Mouse (Mus musculus) spleen, postnatal 10 days (tissue): Measurements from ENCODE around the gene Ddx54.

ENCODE experiments used
- DNase-seq, 2 experiments: peaks; one replicate each; pipeline ENCODE4 v3.0.0; 2021 to 2022; ENCODE audit warnings: low spot score in 2 of 2

The Ddx54 gene

DNA sequence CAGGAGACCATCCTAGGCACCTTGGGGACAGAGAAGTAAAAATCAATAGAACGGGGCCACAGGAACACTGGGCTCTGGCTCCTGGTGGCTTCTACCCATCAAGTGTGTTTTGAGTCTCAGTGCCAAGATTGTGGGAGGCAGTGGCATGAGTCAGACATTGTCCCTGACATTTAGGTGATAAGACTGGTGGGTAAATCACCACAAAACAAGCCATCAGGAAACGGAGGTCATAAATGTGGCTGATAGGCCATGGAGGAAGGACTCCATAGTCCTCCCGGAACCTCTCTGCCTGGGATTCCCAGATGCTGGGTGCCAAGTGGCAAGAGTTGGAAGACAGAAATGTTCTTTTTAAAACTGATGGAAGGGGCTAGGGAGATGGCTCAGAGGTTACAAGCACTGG, 31.7 kb downstream of the Ddx54 start:
- DNase-seq = no peak

DNA sequence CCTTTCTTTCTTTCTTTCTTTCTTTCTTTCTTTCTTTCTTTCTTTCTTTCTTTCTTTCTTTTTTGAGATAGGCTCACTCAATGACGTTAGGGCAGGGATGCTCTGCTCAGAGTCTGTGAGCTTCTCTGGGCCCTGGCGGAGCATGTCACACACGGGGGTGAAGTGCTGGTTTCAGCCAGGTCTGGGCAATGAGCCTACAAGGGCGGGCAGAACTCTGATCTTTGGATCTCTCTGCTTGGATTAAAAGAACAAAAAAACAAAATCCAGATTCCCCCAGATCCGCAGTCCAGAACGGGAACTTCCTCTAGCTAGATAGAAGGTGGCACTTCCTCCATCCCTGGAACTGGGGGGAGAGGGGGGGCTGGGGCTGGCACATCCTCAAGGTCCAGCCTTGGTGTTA, 33.3 kb downstream of the Ddx54 start:
- DNase-seq = no peak

DNA sequence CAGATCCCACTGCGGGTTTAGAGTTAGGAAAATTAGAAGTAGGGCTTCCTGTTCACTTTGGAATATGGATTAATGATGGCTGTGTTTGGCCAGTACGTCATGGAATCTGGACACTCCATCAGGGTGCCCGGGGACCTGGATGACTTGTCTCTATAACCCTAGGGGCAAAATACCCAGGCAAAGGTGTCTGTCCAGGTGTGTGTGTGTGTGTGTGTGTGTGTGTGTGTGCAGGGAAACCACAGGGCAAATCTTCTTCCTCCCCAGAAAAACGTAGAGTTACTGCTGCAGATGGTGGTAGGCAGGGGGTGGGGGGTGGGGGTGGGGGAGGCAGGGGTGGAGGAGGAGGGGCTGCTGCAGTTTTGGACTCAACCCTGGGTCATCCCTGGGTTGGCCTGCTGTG, 34.8 kb downstream of the Ddx54 start:
- DNase-seq = no peak

DNA sequence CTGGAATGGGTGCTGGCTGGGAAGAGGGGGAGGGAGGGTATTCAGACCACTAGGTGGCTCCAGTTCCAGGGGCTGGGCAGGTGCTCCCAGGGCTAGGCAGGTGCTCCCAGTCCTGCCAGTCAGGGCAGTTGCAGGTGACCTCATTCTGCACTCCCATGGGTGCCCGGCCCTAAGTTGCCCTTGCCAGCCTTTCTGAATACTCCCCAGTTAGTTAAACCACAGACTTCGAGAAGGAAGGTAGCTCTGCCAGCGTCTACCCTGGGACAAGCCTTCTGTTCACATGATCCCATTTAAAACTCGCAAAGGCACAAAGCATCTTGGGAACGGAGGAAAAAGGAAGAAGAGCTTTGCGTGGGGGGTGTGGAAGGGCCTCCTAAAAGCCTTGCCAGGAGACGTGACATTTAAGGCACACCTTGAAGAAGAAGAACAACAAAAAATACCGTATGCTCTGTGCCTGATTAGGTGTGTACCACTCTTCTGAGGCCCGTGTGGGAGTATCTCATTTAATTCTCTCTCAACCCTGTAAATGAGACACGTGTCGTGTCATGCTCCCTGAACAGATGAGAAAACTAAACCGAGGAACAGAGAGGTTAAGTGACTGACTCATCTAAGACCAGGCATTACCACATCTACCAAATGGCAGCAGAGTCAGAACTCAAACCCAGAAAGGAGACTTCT, 35.4 kb downstream of the Ddx54 start:
- DNase-seq = no peak

DNA sequence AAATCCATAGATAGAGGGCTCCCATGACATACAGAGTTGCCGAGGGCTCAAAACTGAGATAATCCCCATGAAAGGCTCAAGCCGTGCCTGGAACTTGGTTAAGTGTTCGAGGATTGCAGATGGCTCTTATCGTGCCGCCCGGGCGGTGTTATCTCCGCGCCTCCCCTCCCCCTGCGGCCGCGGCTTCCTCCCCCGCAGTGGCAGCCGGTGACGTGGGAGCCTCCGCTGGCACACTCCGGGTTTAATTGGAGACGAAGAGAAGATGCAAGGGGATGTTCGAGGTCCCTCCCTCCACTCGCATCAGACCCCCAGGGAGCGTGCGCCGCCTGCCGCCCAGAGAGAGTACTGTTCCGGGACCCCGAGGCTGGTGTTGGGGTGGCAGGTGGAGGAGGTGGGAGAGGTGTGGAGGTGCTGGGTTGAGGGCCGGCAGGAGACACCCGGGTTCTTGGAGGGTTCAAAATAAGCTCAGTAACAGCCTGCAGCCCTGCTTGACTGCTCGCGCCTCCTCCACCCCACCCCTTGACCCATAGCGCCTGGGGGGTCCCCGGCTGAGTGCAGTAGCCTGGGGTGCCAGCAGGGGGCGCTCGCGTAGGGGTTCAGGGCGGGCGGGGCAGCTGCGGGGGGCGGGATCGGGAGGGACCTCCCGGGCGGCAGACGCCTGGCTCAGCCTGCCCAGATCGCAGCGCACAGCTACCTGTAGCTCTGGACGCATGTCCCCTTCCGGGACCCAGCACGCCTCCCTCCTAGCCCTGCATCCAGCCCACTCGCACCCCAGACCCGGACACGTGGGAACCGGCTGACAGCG, 36.2 kb downstream of the Ddx54 start, which contains the start of gene Rasal1:
Rasal1 (plus strand) TSS at position 244 of the 805 bp plus-strand sequence.
- peak; percentile 51 to 79 for DNase-seq

DNA sequence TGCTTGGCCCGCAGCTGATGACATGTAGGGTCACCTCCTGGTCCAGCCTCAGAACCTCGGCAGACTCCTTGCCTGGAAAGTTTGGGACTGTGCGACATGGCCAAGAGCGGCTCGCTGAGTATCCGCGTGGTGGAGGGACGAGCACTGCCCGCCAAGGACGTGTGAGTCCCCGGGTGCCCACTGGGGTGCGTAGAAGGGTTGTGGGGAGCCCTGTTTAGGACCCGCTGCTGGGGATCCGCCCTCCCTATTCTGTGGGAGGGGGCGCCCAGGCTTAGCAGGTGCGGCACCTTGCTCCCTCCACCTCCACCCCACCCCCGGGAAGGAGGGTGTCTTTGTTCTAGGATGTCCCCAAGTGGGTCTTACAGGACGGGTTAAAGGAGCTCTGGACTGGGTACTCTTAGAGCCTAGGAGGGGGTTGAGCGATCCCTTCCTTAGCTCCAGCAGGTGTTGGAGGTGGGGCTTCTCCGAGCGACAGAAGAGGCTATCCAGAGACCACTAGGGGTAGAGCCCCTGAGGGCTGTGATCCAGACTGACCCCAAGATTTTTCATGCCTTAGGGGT, 36.9 kb downstream of the Ddx54 start:
- DNase-seq = peak; percentile 39 to 50

DNA sequence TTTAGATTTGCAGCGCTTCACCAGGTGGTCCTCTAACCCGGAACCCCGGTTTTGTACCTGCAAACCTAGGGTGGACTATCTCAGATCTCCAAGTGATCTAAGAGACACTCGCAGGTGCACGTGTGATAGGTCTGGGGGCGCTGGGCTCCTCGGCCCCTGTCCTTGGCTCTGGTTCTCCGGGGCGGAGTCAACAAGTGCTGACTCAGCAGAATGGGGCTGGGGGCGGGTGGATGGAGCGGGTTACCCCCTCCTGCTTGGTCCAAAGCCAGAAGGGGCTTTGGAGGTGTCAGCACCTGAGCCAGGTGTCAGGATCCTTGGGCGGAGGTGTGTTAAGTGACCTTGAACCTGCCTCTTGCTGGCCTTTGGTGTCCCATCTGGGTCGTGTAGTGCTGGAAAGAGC, 37.4 kb downstream of the Ddx54 start:
- DNase-seq = no peak

DNA sequence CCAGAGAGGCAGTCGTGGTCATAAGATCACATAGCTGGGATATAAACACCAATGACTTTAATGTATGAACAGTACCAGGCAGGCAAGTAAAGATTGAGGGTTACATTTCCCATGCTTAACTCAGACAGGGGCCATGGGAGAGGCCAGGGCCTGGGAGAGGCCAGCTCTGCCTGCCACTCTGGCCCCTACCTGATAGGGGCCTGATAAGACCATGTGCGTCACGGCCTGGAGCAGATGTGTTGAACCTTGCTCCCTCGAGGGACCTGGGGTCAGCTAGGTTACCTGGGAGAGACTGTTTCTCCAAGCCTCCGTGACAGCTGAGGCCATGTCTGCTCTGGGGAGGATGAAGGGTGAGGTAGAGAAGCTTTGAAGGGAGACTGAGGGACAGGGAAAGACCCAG, 38.7 kb downstream of the Ddx54 start:
- DNase-seq = no peak

DNA sequence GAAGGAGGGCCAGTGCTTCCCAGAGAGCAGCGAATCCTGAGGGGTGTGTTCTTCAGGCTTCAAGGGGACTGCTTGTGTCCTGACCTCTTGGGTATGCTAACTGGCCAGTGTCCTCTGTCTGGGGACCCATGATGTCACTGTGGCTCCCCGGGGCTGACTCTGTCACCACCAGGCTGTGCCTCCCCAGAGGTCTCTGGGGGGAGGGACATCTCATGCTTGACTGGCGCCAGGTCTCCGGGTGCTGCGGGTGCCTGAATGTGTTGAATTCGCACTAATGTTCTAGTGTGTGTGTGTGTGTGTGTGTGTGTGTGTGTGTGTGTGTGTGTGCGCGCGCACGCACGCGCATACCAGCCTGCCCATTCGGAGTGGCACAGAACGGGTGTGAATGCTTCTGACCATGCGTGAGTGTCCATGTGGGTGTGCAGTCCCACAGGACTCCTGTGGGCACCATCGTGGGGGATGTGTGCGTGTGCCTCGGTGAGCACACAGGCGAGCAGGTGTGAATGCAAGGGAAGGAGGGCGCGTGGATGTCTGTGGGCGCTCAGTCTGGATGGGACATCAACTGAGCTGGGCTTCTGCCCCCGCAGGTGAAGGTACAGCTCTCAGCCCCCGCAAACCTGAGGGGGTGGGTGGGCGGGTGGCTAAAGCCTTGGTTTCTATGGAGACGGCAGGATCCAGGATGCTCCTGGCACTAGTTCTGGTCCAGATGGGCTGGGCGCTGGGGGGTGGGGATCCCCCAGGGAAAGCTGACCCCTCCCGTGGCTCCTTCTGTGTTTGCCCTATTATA, 40.6 kb downstream of the Ddx54 start:
- DNase-seq = no peak

DNA sequence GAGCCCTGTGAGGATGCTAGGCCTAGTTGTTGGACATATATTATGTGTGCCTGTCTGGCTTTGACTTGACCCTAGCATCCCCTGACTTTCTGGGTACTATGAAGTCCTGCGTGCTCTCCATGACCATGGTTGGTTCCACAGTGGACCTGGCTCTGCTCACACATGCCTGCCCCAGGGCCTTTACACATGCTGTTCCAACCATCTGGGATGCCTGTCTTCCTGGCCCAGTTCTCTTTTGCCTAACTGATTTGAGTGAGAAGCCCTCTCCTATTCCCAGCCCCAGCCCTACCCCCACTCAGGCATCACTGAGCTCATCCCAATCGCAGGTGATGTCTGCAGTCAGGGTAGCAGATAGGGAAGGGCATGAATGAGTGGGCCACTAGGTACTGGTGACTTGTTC, 41.3 kb downstream of the Ddx54 start:
- DNase-seq = no peak

DNA sequence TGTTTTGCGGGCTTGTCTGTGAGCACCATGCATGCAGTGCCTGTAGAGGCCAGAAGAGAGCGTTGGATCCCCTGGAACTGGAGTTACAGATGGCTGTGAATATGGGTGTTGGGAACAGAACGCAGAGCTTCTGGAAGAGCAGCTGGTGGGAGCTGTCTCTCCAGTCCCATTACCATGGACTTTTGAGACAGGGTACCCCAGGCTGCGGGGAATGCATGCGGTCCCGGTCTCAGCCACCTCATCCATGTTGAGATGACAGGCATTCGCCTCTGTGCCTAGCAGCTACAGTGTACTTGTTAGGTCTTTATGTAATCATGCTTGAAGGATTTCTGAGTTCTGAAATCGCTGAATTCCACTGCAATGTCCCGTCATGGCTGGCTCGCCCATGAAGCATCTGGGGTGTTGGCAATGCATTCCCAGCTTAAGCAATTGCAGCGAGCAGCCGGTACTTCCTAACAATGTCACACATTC, 43.8 kb downstream of the Ddx54 start:
- DNase-seq = no peak

DNA sequence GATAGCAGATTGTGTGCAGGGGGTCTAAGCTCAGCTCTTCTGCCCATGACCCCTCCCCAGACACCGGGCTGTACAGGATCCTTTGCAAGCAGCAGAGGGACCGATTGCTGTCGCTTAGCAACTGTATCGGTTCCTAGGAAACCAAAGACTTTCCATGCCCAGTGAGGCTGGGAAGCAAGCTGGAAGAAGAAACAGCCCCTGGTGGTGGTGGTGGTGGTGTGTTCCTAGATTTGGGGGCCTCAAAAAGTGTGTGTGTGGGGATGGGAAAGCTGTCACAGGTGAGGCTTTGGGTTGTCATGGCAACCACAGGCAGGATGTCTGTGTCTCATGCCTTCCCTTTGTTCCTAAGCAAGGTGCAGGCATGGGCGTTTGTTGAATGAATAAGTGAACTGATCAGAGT, 48.3 kb downstream of the Ddx54 start:
- DNase-seq = no peak

DNA sequence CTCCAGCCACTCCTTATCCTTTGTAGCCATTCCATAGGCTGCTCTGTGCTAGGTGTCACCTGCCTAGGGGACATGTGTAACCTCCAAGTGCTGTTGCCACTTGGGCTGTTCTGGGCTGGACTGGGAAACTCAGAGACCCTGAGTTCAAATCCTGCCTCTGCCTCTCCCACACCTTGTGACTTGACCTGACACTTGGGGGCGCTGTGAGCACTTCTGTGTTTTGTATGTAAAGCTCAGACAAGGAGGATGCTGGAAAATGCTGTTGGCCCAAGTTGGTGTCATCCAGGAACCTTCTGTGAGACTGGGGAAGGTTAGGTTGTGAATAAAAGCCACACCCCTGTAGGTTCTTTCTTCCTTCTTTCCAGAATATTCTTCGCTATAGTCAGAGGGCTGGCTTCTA, 52.3 kb downstream of the Ddx54 start:
- DNase-seq = no peak

DNA sequence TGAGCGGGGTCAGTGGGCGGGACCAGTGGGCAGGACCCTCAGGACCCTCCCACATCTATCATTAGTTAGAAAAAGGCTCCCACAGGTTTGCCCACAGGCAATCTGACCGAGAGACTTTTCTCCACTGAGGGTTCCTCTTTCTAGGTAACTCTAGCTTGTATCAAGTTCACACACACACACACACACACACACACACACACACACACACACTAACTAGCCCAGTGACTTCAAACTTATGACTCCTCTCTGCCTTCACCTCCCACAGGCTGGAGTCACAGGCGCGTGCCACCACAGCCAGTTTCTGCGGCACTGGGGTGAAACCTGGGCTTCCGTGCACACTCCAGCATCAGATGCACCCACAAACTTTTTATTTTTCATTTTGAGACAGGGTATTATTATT, 56.2 kb downstream of the Ddx54 start:
- no peak for DNase-seq

DNA sequence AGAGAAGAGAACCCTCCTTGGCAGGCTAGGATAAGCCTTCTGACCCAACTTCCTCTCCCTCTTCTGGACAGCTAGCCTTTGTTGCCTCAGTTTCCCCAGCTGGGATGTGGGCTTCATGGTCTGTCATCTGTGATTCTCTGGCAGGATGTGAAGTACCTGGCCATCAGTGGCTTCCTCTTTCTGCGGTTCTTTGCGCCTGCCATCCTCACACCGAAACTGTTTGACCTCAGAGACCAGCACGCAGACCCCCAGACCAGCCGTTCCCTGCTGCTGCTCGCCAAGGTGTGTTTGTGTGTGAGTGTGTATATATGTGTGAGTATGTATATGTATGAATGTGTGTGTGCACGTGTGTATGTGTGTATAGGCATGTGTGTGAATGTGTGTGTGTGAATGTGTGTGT, 57.6 kb downstream of the Ddx54 start:
- no peak for DNase-seq

DNA sequence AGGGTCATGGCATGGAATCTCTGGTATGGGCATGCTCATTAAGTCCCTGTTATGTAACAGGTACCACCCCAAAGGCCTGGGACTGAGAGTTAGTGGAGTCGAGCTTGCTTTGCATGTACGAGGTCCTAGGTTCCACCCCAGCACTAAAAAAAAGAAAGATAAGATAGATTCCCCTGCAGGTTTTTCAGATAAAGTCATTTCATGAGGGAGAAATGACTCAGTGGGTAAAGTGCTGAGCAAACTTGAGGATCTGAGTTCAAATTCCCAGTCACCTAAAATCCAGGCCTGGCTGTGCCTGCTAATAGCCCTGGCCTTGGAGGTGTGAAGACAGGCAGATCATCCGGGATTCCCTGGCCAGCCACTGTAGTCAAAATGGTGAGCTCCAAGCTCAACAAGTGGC, 59.3 kb downstream of the Ddx54 start:
- no peak for DNase-seq

DNA sequence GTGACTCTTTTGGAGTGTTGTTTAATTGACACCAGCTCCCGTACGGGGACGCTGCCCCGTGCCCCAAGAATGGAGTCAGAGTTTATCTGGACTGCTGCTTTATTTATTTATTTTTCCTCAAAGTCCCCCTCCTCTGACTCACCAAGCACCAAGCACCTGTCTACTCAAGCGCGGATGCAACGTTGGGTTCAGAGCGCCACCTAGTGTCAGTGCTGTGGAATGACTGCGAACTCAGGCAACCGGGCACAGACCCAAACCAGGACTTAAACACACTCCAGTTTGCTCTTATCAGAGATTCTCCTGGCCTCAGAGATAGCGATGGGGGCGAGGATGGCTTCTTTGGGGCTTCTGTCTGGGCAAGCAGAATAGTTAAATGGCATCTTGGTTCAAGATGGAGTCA, 61.1 kb downstream of the Ddx54 start:
- peak; percentile 56 to 81 for DNase-seq

DNA sequence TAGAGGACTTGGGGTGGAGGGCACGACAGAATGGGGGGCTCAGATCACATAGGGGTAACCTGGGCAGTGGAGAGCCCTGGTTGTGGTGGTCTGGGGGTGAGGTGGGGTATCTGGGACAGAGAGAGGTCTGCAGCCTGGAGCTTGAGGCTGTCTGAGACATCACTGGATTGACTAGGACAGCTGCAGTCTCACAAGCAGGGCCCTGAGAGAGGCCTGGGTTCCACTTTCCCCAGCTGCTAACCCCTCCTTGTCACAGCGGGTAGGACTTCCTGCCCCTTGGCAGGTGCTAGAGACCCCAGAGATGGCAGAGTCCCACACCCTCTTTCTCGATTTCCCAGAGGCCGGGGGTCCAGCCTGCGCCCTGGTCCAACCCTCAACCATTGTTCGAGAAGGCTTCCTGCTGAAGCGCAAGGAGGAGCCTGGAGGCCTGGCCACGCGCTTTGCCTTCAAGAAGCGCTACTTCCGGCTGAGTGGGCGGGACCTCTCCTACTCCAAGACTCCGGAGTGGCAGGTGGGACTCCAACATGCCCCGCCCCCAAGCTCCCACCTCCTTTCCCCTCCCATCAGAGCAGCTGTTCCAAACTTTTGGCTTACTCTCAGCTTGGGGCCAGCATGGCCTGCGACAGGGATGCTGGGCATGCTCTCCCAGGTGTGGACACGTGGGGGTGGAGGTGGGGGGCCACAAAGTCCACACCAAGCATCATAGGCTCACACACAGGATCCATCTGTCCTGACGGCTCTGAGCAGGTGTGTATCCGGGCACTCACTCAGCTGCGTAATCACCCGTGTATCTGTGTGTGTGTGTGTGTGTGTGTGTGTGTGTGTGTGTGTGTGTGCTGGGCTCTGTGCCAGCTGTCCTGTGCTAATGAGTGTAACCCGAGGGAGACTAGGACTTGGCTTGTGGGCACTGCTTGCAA, 61.9 kb downstream of the Ddx54 start:
- DNase-seq = peak in 1 of 2 experiments; percentile 40

DNA sequence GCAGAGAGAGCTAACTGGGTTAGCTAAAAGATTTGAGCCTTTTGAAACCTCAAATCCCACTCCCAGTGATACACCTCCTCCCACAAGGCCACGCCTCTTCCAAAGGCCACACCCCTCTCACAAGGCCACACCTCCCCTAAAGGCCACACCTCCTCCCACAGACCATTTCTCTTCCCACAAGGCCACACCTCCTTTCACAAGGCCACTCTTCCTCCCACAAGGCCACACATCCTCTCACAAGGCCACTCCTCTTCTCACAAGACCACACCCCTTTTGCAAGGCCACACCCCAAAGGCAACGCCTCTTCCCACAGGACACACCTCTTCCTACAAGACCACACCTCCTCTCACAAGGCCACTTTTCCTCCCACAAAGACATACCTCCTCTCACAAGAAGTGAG, 65.0 kb downstream of the Ddx54 start:
- peak in 1 of 2 experiments; percentile 52 for DNase-seq
